ENCODE assay signal across 8 mouse cellular contexts in the genomic region with DNA sequence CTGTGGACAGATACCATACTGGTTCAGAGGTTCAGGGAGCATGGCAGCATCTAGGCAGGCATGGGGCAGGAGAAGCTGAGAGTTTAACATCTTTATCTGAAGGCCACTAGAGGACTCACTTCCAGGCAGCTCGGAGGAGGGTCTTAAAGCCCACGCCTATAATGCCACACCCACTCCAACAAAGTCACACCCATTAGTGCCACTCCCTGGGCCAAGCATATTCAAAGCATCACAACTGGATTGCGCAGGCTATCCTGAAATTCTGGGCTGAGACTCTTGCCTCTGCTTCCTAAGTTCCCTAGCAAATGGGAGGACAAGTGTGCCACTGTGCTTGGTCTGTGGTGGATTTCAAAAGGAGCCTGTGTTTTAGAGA. TPM values are rescaled to one million over a fixed set of nuclear protein-coding genes. Genes with fewer than 3 reads are reported as not detected.
DNase-seq lines count a peak whose midpoint lies in the region; ATAC-seq and TF ChIP-seq lines count a peak whose summit lies in the region.

No protein-coding gene starts in this region.

- H3K27ac ChIP-seq in gastrocnemius, adult 2 months: peak overlapping the region; percentile 69
- peak overlapping the region; percentile 98 for H3K27ac ChIP-seq in heart, embryonic 13.5 days (replicated peaks)
- H3K27ac ChIP-seq in liver, embryonic 12.5 days: peak overlapping the region; percentile 75
- H3K27ac ChIP-seq in neural tube, embryonic 13.5 days (replicated peaks): peak overlapping the region; percentile 62

- peak; percentile 20 for TF ChIP-seq CTCF in gastrocnemius, adult 2 months (IDR thresholded peaks at IDR 0.05)

- H3K27me3 ChIP-seq in heart, embryonic 13.5 days (replicated peaks): peaks cover 5% of the 10 kb centered on the region
- H3K27me3 ChIP-seq in liver, embryonic 12.5 days (replicated peaks): peaks cover under 1% of the 10 kb centered on the region; the same call in 1 of the 2 replicates
- H3K27me3 ChIP-seq in neural tube, embryonic 13.5 days: no peaks in the 10 kb centered on the region

- peak overlapping the region; percentile 37; the same call in 1 of the 2 replicates for H3K4me3 ChIP-seq in gastrocnemius, adult 2 months
- H3K4me3 ChIP-seq in heart, embryonic 13.5 days: peak overlapping the region; percentile 49
- H3K4me3 ChIP-seq in liver, embryonic 12.5 days: peak overlapping the region; percentile 21
- no peak overlapping the region for H3K4me3 ChIP-seq in neural tube, embryonic 13.5 days

- no peak for DNase-seq in gastrocnemius, adult 2 months
- DNase-seq in gastrocnemius, adult 18-20 months (ENCODE audit: low spot score): no peak
- DNase-seq in c-Kit-positive CD71-positive TER-119-positive erythroid progenitor cells, embryonic 14.5 days (ENCODE audit: low spot score): peak; percentile 66
- no peak for DNase-seq in gastrocnemius, postnatal 4 days (ENCODE audit: low spot score in 2 of 2)

- no peaks in the 10 kb centered on the region for H3K9me3 ChIP-seq in heart, embryonic 13.5 days
- no peaks in the 10 kb centered on the region for H3K9me3 ChIP-seq in liver, embryonic 12.5 days (replicated peaks)
- H3K9me3 ChIP-seq in neural tube, embryonic 13.5 days: no peaks in the 10 kb centered on the region

- 0 out of 2 replicates have a peak, but pooled peaks cover 6% of the 10 kb centered on the region for H3K36me3 ChIP-seq in heart, embryonic 13.5 days
- H3K36me3 ChIP-seq in liver, embryonic 12.5 days: 0 out of 2 replicates have a peak, but pooled peaks cover 2% of the 10 kb centered on the region
- H3K36me3 ChIP-seq in neural tube, embryonic 13.5 days: peaks cover 6% of the 10 kb centered on the region; the same call in 1 of the 2 replicates

- ATAC-seq in heart, embryonic 13.5 days (ENCODE audit: extremely low read depth, insufficient number of reproducible peaks, low FRiP score, low TSS enrichment): peak; percentile 30; the same call in 1 of the 2 replicates
- ATAC-seq in liver, embryonic 12.5 days: peak; percentile 79
- ATAC-seq in neural tube, embryonic 13.5 days (ENCODE audit: low read depth): peak; percentile 55
- no peak for ATAC-seq in monocyte, adult 5-6 weeks (replicated peaks; ENCODE audit: insufficient number of reproducible peaks, low FRiP score, low TSS enrichment, poor library complexity, severe bottlenecking)

- H3K4me2 ChIP-seq in heart, embryonic 13.5 days: peak overlapping the region; percentile 72
- H3K4me2 ChIP-seq in liver, embryonic 12.5 days: peak overlapping the region; percentile 58
- peak overlapping the region; percentile 36 for H3K4me2 ChIP-seq in neural tube, embryonic 13.5 days

- H3K4me1 ChIP-seq in heart, embryonic 13.5 days: peaks cover 54% of the 10 kb centered on the region
- peaks cover 57% of the 10 kb centered on the region for H3K4me1 ChIP-seq in liver, embryonic 12.5 days
- peaks cover 38% of the 10 kb centered on the region for H3K4me1 ChIP-seq in neural tube, embryonic 13.5 days (replicated peaks)

- peak overlapping the region; percentile 80 for H3K9ac ChIP-seq in heart, embryonic 13.5 days
- H3K9ac ChIP-seq in liver, embryonic 12.5 days: peak overlapping the region; percentile 55; the same call in 1 of the 2 replicates
- H3K9ac ChIP-seq in neural tube, embryonic 13.5 days: peak overlapping the region; percentile 52; the same call in 1 of the 2 replicates

- intact Hi-C loops in gastrocnemius, adult 2 months (cut with DNase I): no loop called here

- WGBS in heart, embryonic 13.5 days: 4% methylated on average over 3 of the region's 3 CpGs
- 6% methylated on average over 3 of the region's 3 CpGs for WGBS in liver, embryonic 12.5 days (ENCODE audit: insufficient replicate concordance)
- WGBS in neural tube, embryonic 13.5 days: 5% methylated on average over 3 of the region's 3 CpGs

RNA-seq across cellular contexts. Expression of gene Acot7, which starts 7.2 kb away (rescaled TPM):
- 10 to 100 TPM; 12.7 to 22.8 TPM for total RNA-seq in gastrocnemius, adult 2 months (2021)
- total RNA-seq in gastrocnemius, adult 18-20 months (2021): 10 to 100 TPM; 16.2 to 18.8 TPM
- 73.9 and 84.7 TPM in 2 replicates for polyA plus RNA-seq in heart, embryonic 13.5 days (2015; fragmentation: Nextera tagmentation; extraction: Ambion mirVana)
- 33.0 and 36.2 TPM in 2 replicates for polyA plus RNA-seq in liver, embryonic 12.5 days (2016; fragmentation: Nextera tagmentation; extraction: Ambion mirVana)
- polyA plus RNA-seq in neural tube, embryonic 13.5 days (2015; fragmentation: Nextera tagmentation; extraction: Ambion mirVana): 316 and 346 TPM in 2 replicates
- total RNA-seq in gastrocnemius, postnatal 4 days (2021): 10 to 100 TPM; 13.5 to 17.6 TPM
- total RNA-seq in monocyte, adult 5-6 weeks (2017): 18.1 to 62.4 TPM (median 30.9 TPM) in 3 replicates

RNA-seq across cellular contexts. Expression of gene Hes2, which starts 26.5 kb away (rescaled TPM):
- total RNA-seq in gastrocnemius, adult 2 months (2021): not detected
- not detected for total RNA-seq in gastrocnemius, adult 18-20 months (2021)
- not detected in 2 replicates for polyA plus RNA-seq in heart, embryonic 13.5 days (2015; fragmentation: Nextera tagmentation; extraction: Ambion mirVana)
- 0.05 TPM in 1 of 2 replicates, not detected in the other for polyA plus RNA-seq in liver, embryonic 12.5 days (2016; fragmentation: Nextera tagmentation; extraction: Ambion mirVana)
- polyA plus RNA-seq in neural tube, embryonic 13.5 days (2015; fragmentation: Nextera tagmentation; extraction: Ambion mirVana): 0.13 and 0.15 TPM in 2 replicates
- total RNA-seq in gastrocnemius, postnatal 4 days (2021): not detected
- not detected in 3 replicates for total RNA-seq in monocyte, adult 5-6 weeks (2017)

RNA-seq across cellular contexts. Expression of gene Espn, which starts 33.0 kb away (rescaled TPM):
- under 1 TPM; 0.13 to 0.45 TPM for total RNA-seq in gastrocnemius, adult 2 months (2021)
- under 1 TPM; 0.36 to 0.59 TPM for total RNA-seq in gastrocnemius, adult 18-20 months (2021)
- 0.87 and 1.1 TPM in 2 replicates for polyA plus RNA-seq in heart, embryonic 13.5 days (2015; fragmentation: Nextera tagmentation; extraction: Ambion mirVana)
- 2.6 and 2.9 TPM in 2 replicates for polyA plus RNA-seq in liver, embryonic 12.5 days (2016; fragmentation: Nextera tagmentation; extraction: Ambion mirVana)
- 0.21 and 0.51 TPM in 2 replicates for polyA plus RNA-seq in neural tube, embryonic 13.5 days (2015; fragmentation: Nextera tagmentation; extraction: Ambion mirVana)
- 1 to 10 TPM; 1.5 TPM for total RNA-seq in gastrocnemius, postnatal 4 days (2021)
- total RNA-seq in monocyte, adult 5-6 weeks (2017): 0.53 to 2.0 TPM (median 0.78 TPM) in 3 replicates
